Mouse (Mus musculus) frontal cortex, postnatal 10 days (tissue): ENCODE data around the gene 1110002E22Rik.

Experiments
- DNase-seq, 2 experiments: peaks; one replicate each; pipeline ENCODE4 v3.0.0; 2022; ENCODE audit warnings: low spot score in 2 of 2, mixed read lengths in 1 of 2

The 1110002E22Rik gene

DNA sequence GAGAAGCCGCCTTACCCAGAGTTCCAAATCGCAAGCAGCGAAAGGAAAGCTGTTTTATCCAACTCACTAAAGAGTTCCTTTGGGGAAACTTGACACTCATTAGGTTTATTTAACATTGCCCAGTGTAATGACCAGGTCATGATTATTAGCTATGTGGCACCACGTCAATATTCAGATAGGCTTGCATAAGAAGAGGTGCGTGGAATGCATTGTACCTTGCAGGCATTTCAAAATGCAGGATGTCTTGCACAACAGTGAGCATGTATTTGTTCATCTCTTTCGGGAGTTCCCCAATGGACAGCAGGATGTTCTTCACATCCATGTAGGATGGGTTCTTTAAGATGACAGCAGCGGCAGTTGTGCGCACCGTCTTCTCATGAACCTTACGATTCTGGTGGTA, 42.0 kb downstream of the 1110002E22Rik start:
- no peak for DNase-seq

GRCm38 (mm10) chr3:138110910-138111782, 46.3 kb downstream of the 1110002E22Rik start:
- DNase-seq: no peak

DNA sequence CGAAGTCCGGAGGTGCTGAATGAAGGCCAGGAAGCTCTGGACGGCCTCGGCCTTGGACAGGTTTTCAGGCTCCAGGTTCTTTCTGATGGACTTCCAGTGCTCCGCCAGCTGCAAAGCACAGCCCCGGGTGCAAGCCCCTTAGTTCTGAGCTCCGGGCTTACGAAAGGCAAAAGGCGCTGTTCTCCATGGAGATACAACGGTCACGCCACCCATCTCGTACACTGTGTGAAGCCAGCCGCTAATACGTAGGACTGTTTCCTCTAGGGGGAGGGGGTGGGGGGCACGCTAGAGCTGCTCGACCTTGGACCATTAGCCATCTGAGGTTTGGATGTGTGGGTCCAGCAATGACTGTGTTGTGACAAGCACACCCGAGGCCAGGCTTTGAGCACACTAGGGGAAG, 49.3 kb downstream of the 1110002E22Rik start:
- DNase-seq: no peak

- no peak for DNase-seq
Observed at GRCm38 (mm10) chr3:138116871-138117270, 52.0 kb downstream of the 1110002E22Rik start.

- no peak for DNase-seq
Observed at GRCm38 (mm10) chr3:138118392-138118791, 53.5 kb downstream of the 1110002E22Rik start.

- DNase-seq: no peak
Observed at GRCm38 (mm10) chr3:138118831-138119230, 54.0 kb downstream of the 1110002E22Rik start.

GRCm38 (mm10) chr3:138119444-138120105, 54.7 kb downstream of the 1110002E22Rik start:
- DNase-seq: no peak

DNA sequence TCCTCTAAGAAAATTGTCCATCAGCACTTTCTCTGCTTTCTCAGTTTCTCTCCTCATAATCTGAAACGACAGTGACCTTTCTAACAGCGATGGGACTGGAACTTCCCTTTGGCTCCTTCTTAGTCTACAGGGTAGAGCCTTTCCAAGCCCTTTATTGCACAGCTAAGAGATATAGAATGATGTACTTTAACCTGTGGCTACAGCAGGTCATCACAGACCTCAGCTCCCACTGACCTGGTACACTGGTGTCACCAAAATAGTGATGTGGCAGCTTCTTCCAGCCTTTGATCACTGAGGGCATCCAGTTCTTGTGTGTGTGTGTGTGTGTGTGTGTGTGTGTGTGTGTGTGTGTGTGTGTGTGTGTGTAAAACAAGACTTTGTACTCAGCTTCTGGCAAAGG, 56.6 kb downstream of the 1110002E22Rik start:
- DNase-seq: no peak

GRCm38 (mm10) chr3:138123842-138124241, 59.0 kb downstream of the 1110002E22Rik start:
- no peak for DNase-seq

DNA sequence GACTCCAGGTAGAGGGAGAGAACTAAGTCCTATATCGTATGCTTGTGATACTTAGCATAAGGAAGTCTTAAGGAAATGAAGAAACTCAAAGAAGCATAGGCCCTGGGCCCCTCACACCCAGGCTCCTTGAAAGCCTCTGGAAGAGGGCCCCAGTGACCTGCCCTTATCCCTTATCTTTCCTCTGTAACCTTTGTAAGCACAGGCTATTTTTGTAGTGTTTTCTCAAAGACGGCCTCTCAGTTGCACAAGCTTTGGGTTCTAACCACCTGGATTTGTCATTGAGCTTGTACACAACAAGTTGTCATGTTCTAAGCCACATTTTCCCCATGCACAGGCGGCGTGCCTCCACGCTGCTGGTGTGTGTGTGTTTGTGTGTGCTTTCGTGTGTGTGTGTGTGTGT, 64.3 kb downstream of the 1110002E22Rik start:
- no peak for DNase-seq

DNA sequence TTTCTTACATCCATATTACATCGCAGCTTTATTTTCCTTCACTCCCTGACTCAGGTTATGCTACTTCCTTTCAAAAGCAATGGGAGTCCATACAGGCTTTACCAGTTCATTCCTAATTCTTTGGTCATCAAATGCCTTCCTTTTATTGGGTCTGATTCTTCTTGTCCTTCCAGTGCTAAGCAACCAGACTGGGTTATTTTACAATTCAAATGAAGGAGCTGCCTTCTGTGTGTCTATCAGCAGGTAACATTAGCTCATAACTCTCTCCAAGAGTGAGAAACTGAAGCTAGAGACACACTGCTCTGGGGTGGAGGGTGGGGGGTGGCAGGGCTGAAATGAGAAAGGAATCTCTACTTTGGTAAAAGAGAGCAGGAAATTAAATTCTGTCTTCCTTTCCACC, 65.8 kb downstream of the 1110002E22Rik start:
- DNase-seq: no peak
